Mouse (Mus musculus) small intestine, adult 2 months (tissue): ENCODE data around the gene Cenpi.

Source experiments
- CTCF ChIP-seq: fragments of 200-500 bp; IDR thresholded peaks from 2 replicates; pipeline ENCODE4 v1.5.1; 2012; ENCODE audit warnings: low read depth, mild to moderate bottlenecking, control low read depth, inconsistent platforms, low read length, moderate library complexity, mixed read lengths; ENCODE audit not compliant: insufficient replicate concordance, insufficient read length; ENCODE audit errors: extremely low read depth
- POLR2A ChIP-seq: fragments of 200-500 bp; IDR thresholded peaks from 2 replicates; pipeline ENCODE4 v1.6.1; 2012; ENCODE audit warnings: low read depth, mild to moderate bottlenecking, control low read depth, inconsistent platforms, low read length, moderate library complexity

DNA sequence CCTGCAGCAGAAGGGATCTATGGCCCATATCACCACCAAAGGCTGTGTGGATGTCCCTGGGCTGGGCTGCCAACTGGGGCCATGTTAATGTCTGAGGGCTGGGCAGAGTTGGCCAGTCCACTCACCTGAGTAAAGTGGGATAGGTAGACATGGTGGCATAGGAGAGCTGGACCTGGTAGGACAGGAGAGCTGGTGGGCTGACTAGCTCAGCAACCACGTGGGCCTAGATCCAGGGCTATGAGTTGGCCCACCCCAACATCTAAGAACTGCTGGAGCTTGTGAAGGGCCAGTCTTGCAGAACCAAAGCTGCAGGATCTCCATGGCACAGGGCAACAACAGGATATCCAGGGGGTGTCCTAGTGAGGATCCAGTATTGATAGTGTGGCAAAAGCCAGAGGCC is 57.5 kb downstream of the Cenpi start:
- TF ChIP-seq POLR2A (no peak), CTCF (no peak)
